Mouse (Mus musculus) kidney, postnatal 36 days (tissue): Measurements from ENCODE around the gene Pgls.
A peak's percentile ranks its signal among the peaks of the same experiment; 100 is the strongest.

Experiments used
- DNase-seq, 2 experiments: peaks; one replicate each; pipeline ENCODE4 v3.0.0; 2021 to 2022; ENCODE audit warnings: mixed read lengths in 2 of 2

The Pgls gene

DNA sequence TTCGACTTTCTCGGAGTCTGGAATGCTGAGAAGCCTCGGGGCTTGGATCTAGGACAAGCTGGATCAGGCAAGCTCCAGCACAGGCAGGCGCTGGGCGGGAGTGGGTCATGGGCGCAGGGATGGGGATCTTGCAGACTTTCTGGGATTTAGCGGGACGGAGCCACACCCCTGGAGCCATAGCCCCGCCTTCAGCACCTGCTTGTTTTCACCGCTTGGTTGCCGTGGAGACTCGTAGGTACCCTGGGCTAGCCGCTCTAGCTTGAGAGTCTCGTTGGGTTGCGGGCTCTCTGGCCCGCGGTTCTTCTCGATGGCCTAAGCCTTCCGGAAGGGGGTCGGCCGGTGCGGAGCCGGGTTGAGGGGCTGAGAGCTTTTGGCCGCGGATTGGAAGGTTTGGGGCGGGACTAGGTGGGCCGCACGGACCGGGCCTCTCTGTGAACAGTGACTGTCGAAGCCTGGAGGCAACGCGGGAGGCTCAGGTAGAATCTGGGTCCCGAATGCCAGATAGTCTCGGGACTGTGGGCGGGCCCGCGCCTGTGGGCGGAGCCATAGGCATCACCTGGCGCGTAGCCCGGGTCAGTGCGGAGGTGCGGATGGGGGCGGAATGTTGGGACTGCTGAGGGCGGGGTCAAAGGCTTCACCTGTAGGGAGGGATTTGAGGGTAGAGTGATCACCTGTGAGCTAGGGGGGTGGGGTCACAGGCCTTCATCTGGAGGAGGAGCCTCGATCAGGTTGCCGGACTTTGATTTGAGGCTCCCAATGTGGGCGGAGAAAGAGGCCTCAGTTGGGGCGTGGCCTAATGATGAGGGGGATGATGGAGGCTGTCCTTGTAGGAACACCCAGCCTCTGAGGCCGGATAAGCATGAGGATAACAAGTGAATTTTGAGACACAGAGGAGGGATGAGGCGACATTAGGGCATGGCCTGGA is 22.3 kb upstream of the Pgls start:
- DNase-seq, result peak; percentile 95 to 98

DNA sequence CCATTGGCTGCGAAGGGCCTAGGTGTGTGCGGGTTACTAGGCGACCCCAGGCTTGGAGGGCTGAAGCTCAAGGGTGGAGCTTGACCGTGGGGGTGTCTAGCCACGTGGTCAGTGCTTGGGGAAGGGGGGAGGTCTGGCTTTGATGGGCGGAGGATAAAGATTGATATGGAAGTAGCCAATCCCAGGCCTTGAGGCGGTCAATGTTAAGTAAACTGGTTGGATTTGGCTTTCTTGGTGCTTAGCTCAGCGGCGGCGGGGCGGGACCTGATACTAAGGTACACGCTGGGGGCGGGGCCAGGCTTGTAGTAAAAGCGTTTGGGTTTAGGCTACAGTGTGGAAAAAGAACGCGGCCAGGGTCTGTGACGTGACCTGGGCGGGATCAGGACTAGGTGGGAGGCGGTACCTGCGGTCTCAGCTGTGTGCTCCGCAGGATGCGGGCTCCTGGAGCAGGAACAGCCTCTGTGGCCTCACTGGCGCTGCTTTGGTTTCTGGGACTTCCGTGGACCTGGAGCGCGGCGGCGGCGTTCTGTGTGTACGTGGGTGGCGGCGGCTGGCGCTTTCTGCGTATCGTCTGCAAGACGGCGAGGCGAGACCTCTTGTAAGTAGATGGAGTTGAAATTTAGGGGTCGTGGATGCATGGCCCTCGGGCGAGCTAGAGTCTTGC is 21.6 kb upstream of the Pgls start:
- peak; percentile 99 for DNase-seq

DNA sequence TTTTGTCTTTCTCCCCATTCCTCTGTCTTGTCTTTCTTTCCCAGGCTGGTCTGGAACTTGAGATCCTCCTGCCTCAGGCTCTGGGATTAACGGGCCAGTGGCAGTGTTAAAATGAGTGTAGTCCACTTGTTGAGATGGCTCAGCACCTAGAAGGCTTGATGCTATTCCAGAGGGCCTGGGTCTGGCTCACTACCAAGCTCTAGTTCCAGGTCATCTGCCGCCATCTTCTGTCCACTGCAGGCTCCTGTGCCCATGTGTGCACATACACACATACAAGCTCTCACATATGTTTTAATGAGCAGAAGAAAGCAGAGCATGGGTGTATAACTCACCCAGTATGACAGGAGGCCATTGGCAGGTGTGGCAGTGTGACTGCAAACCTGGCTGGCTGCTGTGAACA is 19.9 kb upstream of the Pgls start:
- DNase-seq, result peak in 1 of 2 experiments; percentile 37

DNA sequence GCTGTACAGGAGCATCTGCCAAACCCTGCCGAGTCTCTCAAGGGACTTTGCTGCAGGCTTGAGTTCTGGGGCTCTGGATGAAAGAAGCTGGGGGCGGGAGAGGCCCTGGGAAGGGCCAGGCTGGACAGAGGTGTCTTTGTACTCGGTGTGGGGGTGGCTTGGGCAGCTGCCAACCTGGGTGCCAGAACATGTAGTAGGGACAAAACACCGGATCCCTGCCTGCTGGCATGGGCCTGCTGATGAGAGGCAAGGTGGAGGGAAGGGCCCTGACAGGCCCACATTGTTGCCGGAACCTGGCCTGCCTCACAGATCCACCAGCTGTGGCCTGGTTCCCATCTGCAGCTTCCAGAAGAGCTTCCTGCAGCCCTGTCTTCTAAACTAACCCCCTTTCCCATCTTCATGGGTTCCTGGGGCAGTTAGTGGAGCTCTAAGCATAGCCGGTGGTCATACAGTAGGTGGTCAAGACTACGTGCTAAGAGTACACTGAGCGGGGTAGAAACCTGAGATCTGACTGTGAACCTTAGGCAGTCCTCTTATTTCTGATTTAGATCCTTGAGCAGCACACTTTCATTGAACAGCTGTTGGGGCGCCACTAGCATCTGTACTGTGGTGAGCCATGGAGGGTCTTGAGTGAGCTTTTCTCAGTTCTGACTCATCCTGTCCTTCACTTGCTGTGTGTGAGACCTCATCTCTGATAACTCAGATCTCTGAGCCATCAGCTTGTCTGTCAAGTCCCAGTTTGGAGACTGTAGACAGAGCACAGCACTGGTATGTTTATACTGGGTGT is 18.9 kb upstream of the Pgls start:
- DNase-seq, result peak; percentile 85 to 89

DNA sequence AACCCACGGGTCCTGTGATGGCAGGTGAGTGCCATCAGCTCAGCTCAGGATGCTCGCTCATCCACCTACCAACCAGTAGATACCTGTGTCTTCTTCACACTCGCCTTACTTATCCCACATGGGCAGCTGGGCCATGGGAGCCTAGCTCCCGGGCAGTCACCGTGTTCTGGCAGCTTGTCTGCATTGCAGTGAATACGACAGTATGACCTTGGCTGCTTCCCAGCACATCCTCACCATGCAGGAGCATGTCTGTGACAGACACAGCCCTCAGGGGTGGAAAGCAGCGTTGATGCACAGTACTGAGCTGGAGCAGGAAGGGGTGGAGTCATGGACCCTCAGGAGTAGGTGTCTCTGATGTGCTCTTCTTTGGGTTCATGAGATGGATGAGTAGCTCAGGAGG is 17.6 kb upstream of the Pgls start:
- DNase-seq, result no peak

GRCm38 (mm10) chr8:71575020-71575419 is 17.0 kb upstream of the Pgls start:
- DNase-seq, result no peak

GRCm38 (mm10) chr8:71577856-71578387 is 14.1 kb upstream of the Pgls start:
- DNase-seq, result no peak

GRCm38 (mm10) chr8:71579009-71579408 is 13.0 kb upstream of the Pgls start:
- no peak for DNase-seq

DNA sequence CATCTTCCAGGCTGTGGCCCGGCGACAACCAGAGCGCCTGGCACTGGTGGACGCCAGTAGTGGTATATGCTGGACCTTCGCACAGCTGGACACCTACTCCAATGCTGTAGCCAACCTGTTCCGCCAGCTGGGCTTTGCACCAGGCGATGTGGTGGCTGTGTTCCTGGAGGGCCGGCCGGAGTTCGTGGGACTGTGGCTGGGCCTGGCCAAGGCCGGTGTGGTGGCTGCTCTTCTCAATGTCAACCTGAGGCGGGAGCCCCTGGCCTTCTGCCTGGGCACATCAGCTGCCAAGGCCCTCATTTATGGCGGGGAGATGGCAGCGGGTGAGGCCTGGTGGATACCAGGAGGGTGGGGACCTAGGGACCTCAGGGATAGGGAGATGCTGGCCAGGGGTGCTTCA is 12.5 kb upstream of the Pgls start:
- no peak for DNase-seq

DNA sequence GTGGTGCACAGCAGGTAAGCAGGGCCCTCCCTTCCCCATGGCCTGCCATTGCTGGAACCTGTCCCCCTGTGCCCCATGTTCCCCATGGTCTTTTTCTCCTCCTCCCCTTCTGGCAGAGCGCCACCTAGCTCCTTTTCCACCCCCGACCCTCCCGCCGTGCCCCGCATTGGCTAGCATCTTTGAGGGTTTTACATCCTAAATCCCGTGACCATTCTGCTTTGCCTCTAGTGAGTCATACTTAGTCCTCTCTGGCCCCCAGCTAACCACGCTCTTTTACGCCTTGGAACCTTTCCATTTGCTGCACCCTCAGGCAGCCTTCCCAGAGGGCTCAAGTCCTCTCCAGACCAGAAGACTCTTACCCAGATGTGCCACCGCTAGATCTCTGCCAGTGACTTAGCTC is 11.8 kb upstream of the Pgls start:
- no peak for DNase-seq

DNA sequence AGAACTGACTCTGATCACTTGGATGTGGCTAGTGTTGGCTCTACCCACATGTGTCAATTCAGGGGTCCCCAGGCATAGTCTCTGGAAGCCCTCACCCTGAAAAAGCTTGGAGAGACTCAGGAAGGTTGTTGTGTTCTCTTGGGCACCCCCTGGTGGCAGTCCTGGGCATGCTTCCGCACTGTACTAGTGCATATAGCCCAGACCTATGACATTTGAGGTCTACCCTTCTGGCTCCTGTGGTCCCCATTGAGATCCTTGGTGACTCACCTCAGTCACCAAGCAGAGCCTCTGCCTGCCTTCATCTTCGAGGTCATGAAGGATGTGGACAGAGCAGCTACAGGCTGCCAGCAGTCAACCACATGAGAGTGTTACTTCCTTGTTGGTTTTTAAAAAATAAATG is 5.1 kb upstream of the Pgls start:
- DNase-seq, result peak; percentile 61 to 84

DNA sequence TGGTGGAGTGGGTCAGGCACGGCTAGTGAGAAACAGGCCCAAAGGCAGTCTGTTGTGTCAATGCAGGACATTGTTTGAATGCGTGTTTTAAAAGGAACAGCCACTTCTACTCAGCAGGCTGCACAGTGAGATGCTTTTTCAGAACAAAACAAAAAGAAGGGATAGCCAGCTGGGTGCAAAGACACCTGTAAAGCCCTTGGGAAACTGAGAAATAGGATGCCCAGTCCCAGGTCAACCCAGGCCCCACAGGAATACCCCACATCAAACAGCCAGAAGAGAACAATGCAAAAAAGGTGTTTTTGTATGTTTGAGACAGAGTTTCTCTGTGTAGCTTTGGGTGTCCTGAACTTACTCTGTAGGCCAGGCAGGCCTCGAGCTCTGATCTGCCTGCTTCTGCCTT is 3.2 kb upstream of the Pgls start:
- DNase-seq, result no peak

DNA sequence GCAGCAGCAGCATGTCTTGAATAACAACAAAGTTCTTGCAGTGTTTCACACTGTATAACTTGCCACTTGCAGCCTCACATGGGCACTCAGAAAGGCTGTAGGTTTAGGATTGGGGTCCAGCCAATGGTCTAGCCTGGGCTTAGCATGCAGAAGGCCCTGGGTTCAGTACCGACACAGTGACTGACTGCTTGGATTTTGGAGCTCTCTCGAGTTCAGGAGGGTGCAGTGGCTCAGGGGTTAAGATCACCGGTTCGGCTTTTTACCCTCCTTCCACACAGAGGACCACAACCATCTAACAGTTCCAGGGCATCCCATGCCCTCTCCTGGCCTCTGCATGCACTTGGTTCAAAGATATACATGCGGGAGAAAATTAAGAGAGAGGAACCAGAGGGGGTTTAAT is 959 bp upstream of the Pgls start:
- DNase-seq, result no peak

GRCm38 (mm10) chr8:71592374-71593170 is 596 bp downstream of the Pgls start:
- peak; percentile 84 to 89 for DNase-seq

- peak; percentile 30 to 40 for DNase-seq
Measured at GRCm38 (mm10) chr8:71593556-71594323, 1.8 kb downstream of the Pgls start.

- DNase-seq, result no peak
Measured at GRCm38 (mm10) chr8:71594324-71594722, 2.3 kb downstream of the Pgls start.

- peak; percentile 88 to 97 for DNase-seq
Measured at GRCm38 (mm10) chr8:71595862-71596261, 3.9 kb downstream of the Pgls start.

DNA sequence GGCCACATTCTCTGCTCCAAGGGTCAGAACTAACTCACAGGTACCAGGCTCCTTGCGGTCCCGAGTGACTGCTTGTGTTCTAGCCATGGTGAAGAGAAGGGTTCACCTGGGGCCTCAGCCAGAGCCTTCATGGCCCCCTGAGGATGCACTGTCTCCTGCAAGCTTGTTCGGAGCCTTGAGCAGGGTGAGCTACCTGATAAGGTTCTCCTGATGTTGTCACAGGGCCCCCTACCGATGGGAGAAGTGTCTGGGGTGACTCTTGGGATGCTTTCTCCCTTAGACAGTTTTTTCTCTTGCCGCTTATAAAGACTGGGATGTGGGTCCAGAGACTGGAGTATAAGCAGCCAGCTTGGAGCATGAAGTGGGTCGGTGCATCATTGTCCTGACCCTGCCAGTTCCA is 4.4 kb downstream of the Pgls start:
- no peak for DNase-seq

- no peak for DNase-seq
Measured at GRCm38 (mm10) chr8:71596798-71597197, 4.8 kb downstream of the Pgls start.

GRCm38 (mm10) chr8:71597451-71597850 is 5.5 kb downstream of the Pgls start, which contains the start of gene Fam129c:
Gene Fam129c (plus strand): TSS chr8:71597648.
- DNase-seq, result no peak

- no peak for DNase-seq
Measured at GRCm38 (mm10) chr8:71598375-71598774, 6.4 kb downstream of the Pgls start.
